Mouse (Mus musculus) heart, postnatal 36 days (tissue): ENCODE measurements around the gene Plcxd1. TPM values are rescaled to one million over a fixed set of nuclear protein-coding genes. Genes with fewer than 3 reads are reported as not detected.
"Not testable (repeated sequence)": the region's sequence is repeated elsewhere in the genome, so short reads cannot be mapped to it uniquely, and the experiment has no call there.

Experiments
- DNase-seq, 2 experiments: peaks; one replicate each; pipeline ENCODE4 v3.0.0; 2021 to 2022
- intact Hi-C: fragments of 180-260 bp; cut with DNase I; formaldehyde crosslinking; loops from one replicate; pipeline ENCODE4 v1.15.1; 2025
- total RNA-seq, 2 experiments: library from RNA; stranded (reverse); gene quantifications; 2 replicates each; pipeline ENCODE4 v1.2.3; 2021

The Plcxd1 gene
- total RNA-seq, 2 experiments from 2014 or later, result not detected

GRCm38 (mm10) chr5:110106140-110106871, 6.5 kb downstream of the Plcxd1 start:
- DNase-seq, result peak in 1 of 2 experiments; percentile 7
- intact Hi-C loops, result loop anchor here (5.0 kb wide), 1 partner anchor 71 kb away; the partner anchor contains the start of gene Golga3

- intact Hi-C loops, result loop anchor here (5.0 kb wide), 1 partner anchor 70 kb away; the partner anchor contains the start of gene Golga3
- DNase-seq, result peak in 1 of 2 experiments; percentile 30
Measured at GRCm38 (mm10) chr5:110106901-110107564, 7.3 kb downstream of the Plcxd1 start.

GRCm38 (mm10) chr5:110107581-110108304, 8.0 kb downstream of the Plcxd1 start, which contains the start of gene Gtpbp6:
Gene Gtpbp6 (minus strand): TSS chr5:110108197.
- DNase-seq, result peak; percentile 91 to 94
- intact Hi-C loops, result loop anchor here (5.0 kb wide), 1 partner anchor 70 kb away; the partner anchor contains the start of gene Golga3

GRCm38 (mm10) chr5:110108305-110108628, 8.5 kb downstream of the Plcxd1 start:
- intact Hi-C loops, result loop anchor here (5.0 kb wide), 1 partner anchor 69 kb away; the partner anchor contains the start of gene Golga3
- DNase-seq, result no peak

GRCm38 (mm10) chr5:110109991-110110441, 10.2 kb downstream of the Plcxd1 start, which contains the start of gene Zfp605:
Gene Zfp605 (plus strand): TSS chr5:110110092.
- DNase-seq, result peak; percentile 89 to 93
- intact Hi-C loops, result loop anchor here (1.0 to 5.0 kb wide), 2 partner anchors 25 to 67 kb away; partner anchors contain the start of genes Chfr and Golga3

GRCm38 (mm10) chr5:110122380-110122779, 22.6 kb downstream of the Plcxd1 start:
- DNase-seq, intact Hi-C loops: not testable (repeated sequence)

- DNase-seq, result peak; percentile 98 to 99
- intact Hi-C loops, result loop anchor here (1.0 to 10.0 kb wide), 5 partner anchors 25 to 581 kb away; partner anchors contain the start of genes Crlf2, Golga3, Zfp605 and Zfp932
Measured at GRCm38 (mm10) chr5:110135293-110136086, 35.7 kb downstream of the Plcxd1 start, which contains the start of gene Chfr. Gene Chfr (plus strand): TSS chr5:110135842.

- intact Hi-C loops, result loop anchor here (5.0 to 10.0 kb wide), 4 partner anchors 41 to 581 kb away; partner anchors contain the start of genes Crlf2, Golga3 and Zfp932
- no peak for DNase-seq
Measured at GRCm38 (mm10) chr5:110136087-110136464, 36.3 kb downstream of the Plcxd1 start.

GRCm38 (mm10) chr5:110137816-110138215, 38.0 kb downstream of the Plcxd1 start:
- intact Hi-C loops, result loop anchor here (5.0 to 10.0 kb wide), 4 partner anchors 39 to 583 kb away; partner anchors contain the start of genes Crlf2, Golga3 and Zfp932
- no peak for DNase-seq

- intact Hi-C loops, result loop anchor here (5.0 to 10.0 kb wide), 4 partner anchors 38 to 585 kb away; partner anchors contain the start of genes Crlf2, Golga3 and Zfp932
Measured at GRCm38 (mm10) chr5:110139325-110139724, 39.6 kb downstream of the Plcxd1 start.

GRCm38 (mm10) chr5:110140424-110140823, 40.7 kb downstream of the Plcxd1 start:
- DNase-seq, result no peak
- intact Hi-C loops, result loop anchor here (5.0 kb wide), 1 partner anchor 538 kb away; no protein-coding TSS in a partner anchor

More at GRCm38 (mm10) chr5:110139325-110139724, 39.6 kb downstream of the Plcxd1 start:
- no peak for DNase-seq

- no peak for DNase-seq
- intact Hi-C loops, result loop anchor here (5.0 kb wide), 1 partner anchor 540 kb away; no protein-coding TSS in a partner anchor
Measured at GRCm38 (mm10) chr5:110142309-110142708, 42.5 kb downstream of the Plcxd1 start.

- DNase-seq, result no peak
- intact Hi-C loops, result loop anchor here (5.0 kb wide), 1 partner anchor 541 kb away; no protein-coding TSS in a partner anchor
Measured at GRCm38 (mm10) chr5:110143007-110143406, 43.2 kb downstream of the Plcxd1 start.

Other genes with a start within 250 kb of the Plcxd1 start
- 1 to 10 TPM; 2.8 to 5.4 TPM for gene Gm15446, start 176.6 kb upstream of the Plcxd1 start, total RNA-seq
- 1 to 10 TPM; 6.0 to 7.1 TPM for gene Zfp932, start 103.4 kb upstream of the Plcxd1 start, total RNA-seq
- 1 to 10 TPM; 1.7 to 3.0 TPM for gene Gm17655, start 27.5 kb upstream of the Plcxd1 start, total RNA-seq
- gene Gm35315, start 5.5 kb upstream of the Plcxd1 start, total RNA-seq, result under 1 TPM in 1 of 2 experiments, not detected in 1; 0.08 TPM
- gene Gtpbp6, start 8.2 kb downstream of the Plcxd1 start, total RNA-seq, result 10 to 100 TPM; 27.2 to 28.8 TPM
- 1 to 10 TPM; 2.7 to 2.9 TPM for gene Zfp605, start 10.1 kb downstream of the Plcxd1 start, total RNA-seq
- gene Chfr, start 35.9 kb downstream of the Plcxd1 start, total RNA-seq, result 10 to 100 TPM; 13.2 to 13.8 TPM
- gene Golga3, start 76.7 kb downstream of the Plcxd1 start, total RNA-seq, result 10 to 100 TPM; 49.4 to 50.0 TPM
- gene Ankle2, start 131.0 kb downstream of the Plcxd1 start, total RNA-seq, result 10 to 100 TPM; 29.4 to 30.5 TPM
- gene Pgam5, start 169.9 kb downstream of the Plcxd1 start, total RNA-seq, result 10 to 100 TPM; 34.2 to 35.4 TPM
- 100 to 1,000 TPM; 100 to 125 TPM for gene Pxmp2, start 186.2 kb downstream of the Plcxd1 start, total RNA-seq
- 1 to 10 TPM; 2.0 to 2.9 TPM for gene Pole, start 186.3 kb downstream of the Plcxd1 start, total RNA-seq
- gene P2rx2, start 243.2 kb downstream of the Plcxd1 start, total RNA-seq, result not detected
- not detected for gene Lrcol1, start 244.8 kb downstream of the Plcxd1 start, total RNA-seq